Mouse (Mus musculus): ENCODE measurements at regions not wholly inside any gene's neighbourhood (a gene's known extent, or its start where the extent isn't known, plus 50 kb on each side); places are given as distances from the start of the nearest gene placed in this dataset.

- DNase-seq (ENCODE audit: low spot score in 2 of 2) = no peak
Observed at GRCm38 (mm10) chr12:70712322-70713024, 112.8 kb upstream of the Frmd6 start.

DNA sequence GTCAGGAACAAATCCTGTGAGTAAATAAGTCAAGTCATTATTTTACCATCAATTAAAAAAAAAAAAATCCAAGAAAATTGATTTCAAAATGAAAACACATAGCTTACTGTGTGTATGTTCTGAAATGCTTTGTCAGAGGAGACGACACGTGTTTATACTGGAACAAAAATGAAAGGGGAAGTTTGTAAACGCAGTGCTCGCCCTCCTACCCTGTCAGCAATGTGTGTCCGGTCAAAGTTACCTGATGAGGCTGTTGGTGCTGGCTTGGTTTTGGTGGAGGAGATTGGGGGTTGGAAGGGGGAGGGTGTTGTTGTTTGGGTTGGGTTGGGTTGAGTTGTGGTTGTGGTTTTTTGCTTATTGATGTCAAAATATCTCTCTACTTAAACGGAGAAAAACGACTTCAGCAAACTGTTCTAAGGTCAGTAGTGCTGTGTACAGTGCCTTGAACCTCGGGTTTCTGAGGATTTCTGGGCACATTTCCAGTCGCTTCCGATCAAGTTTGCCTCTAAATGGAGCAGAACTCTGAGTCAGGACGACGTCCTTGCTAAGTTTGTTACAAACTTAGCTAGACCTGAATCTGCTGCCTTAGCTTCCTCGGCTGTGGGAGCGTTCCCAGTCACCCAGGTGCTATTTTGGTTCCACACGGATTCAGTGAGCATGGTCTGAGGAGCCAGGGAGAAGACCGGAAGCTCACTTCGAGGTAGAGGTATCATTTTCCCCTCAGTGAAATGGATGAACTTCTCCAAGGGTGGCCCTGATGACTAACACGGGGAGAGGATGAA lies 111.6 kb upstream of the Frmd6 start:
- DNase-seq (ENCODE audit: low spot score in 2 of 2) = no peak

DNA sequence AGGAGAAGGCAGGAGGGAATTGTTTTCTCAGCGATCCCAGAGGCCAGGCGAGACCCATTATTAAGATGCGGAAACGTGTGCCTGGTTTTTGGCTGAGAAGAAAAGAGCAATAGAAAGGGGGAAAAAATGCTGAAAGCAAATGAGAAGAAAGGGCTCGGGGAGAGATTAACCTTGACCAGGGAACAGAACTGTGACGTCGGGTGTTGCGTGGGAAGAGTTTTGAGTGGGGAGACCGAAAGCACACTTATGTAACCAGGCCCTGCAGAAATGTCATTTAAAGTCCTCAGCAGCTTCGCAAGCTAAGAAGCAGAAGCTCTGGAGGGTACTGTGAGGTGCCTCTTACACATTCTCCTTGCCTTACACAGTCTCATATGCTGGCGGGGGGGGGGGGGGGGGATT lies 111.0 kb upstream of the Frmd6 start:
- DNase-seq (ENCODE audit: low spot score in 2 of 2) = no peak

- DNase-seq (ENCODE audit: low spot score in 2 of 2) = no peak
Observed at GRCm38 (mm10) chr12:70715836-70716235, 109.5 kb upstream of the Frmd6 start.

- no peak for DNase-seq (ENCODE audit: low spot score in 2 of 2)
Observed at GRCm38 (mm10) chr12:70718602-70719001, 106.7 kb upstream of the Frmd6 start.

DNA sequence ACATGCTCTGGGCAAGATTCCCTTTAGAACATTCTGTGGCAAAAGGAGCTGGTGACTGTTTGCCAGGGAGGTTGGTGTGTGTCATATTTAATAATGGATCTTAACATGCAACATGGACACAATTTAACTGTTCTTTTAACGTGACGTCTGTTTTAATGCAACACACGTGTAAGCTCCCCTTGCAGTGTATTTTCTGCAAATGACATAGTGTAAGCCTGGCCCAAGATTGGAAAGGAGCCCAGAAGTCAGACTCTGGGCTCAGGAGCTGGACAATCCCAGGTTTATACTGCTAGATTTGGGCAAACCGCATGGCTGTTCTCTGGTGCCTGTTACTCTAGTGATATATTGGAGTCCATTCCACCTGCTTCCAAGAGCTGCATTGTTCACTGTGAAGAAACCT lies 106.1 kb upstream of the Frmd6 start:
- DNase-seq (ENCODE audit: low spot score in 2 of 2) = no peak

- DNase-seq (ENCODE audit: low spot score in 2 of 2) = no peak
Observed at GRCm38 (mm10) chr12:70720178-70720894, 105.0 kb upstream of the Frmd6 start.

DNA sequence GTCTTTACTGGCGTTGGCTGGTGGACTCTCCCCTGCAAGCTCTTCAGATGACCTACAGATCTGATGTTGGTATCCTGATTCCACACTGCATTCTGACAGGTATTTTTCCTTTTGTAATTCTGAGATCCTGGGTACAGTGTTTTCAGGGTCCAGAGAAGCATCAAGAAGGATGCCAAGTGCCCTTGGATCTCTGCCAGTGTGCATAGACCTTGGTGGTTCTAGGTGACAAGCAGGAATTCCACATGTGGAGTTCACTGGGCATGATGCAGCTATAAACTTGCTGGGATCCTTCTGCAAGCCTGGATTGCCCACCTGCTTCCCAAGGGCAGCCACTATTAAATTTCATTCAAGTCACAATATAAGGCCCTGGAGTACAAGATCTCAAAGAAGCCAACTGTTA lies 100.0 kb upstream of the Frmd6 start:
- no peak for DNase-seq (ENCODE audit: low spot score in 2 of 2)

GRCm38 (mm10) chr12:70727496-70728259 lies 97.6 kb upstream of the Frmd6 start:
- peak; percentile 43 to 46 for DNase-seq (ENCODE audit: low spot score in 2 of 2)

GRCm38 (mm10) chr12:70728407-70728806 lies 96.9 kb upstream of the Frmd6 start:
- no peak for DNase-seq (ENCODE audit: low spot score in 2 of 2)

DNA sequence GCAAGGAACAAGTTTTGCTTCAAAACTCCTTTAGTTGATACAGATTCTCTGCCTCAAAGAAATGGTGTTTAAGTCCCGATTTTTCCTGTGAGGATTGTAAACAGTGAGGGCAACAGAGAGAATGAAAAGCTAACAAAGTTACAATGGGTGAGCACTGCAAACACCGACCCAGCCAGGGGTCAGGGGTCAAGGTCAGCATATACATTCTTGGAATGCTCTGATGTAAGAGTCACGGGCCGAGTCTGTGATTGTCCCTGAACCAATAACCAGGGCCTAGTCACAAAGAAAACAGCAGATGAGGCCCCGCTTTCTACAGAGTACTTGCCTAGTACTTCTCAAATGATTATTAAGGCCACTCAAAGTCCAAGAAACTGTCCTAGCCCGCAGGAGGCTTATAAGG lies 95.4 kb upstream of the Frmd6 start:
- no peak for DNase-seq (ENCODE audit: low spot score in 2 of 2)

DNA sequence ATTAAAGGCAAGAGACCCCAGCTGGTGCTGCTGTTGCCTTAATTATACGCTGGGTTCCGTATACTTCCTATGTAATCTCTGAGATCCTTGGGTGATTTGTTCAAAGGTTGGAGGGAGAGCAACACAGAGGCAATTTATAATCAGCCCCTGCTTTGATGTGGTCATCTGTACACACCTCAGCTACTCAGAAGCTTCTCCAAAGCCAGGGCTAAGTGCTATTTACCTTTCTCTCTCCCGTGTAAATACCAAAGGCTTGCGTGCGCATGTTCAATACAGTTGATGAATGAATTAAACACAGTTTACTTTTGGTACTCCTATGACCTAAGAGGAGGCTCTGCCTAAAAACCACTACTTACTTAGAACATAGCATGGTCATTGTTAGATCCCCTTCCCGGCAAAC lies 93.8 kb upstream of the Frmd6 start:
- no peak for DNase-seq (ENCODE audit: low spot score in 2 of 2)

DNA sequence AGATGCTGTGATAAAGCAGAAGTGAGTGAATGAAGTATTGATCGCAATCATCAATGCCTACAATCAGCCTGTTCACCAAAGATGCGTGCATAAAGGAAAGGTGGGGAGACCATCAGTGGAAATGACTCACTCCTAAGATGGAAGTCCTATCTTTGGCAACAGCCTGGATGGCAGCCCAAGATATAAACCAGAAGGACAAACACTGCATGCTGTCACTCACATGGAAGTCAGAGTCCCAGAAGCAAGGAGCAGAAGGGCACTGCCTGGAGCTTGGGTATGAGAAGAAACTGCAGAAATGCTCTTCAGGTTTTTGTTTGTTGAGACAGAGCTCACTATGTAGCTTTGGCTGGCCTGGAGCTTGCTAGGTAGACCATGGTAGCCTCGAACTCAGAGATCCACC lies 92.7 kb upstream of the Frmd6 start:
- DNase-seq (ENCODE audit: low spot score in 2 of 2) = no peak

- DNase-seq (ENCODE audit: low spot score in 2 of 2) = no peak
Observed at GRCm38 (mm10) chr12:70738554-70738953, 86.8 kb upstream of the Frmd6 start.

DNA sequence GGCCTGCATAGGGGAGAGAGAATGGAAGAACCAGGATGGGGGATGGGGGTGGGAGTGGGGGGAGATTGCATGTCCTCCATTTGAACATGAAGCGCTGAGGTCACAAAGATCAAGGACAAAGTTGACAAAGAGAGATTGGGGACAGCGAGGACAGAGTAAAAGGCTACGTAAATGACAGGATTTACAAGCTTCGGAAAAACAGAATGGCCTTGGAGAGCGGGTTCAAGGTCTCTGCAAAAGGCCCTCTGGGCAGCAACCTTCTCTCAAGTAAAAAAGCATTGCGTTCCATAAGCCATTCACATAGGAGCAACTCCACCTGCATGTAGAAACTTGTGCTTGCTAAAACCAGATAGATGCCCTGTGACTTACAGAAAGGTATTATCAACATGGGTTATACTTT lies 86.0 kb upstream of the Frmd6 start:
- no peak for DNase-seq (ENCODE audit: low spot score in 2 of 2)

DNA sequence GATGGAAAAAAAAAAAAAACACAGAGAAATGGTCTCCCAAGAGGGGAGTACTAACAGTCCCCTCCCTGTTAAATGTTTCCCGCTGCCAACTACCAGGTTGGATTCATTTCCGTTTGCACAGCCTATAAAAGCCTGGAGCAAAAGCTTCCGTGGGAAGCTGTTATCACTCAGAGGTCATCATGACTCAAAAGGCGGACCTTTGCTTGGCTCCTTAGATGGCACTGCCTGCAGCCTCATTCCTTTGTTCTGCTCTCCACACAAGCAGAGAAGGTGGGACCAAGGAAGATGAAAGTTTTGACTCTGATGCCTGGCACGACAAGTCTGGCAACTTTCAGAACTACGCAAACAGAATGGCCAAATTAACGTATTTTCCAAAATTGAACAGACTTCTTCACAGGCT lies 85.5 kb upstream of the Frmd6 start:
- no peak for DNase-seq (ENCODE audit: low spot score in 2 of 2)

- DNase-seq (ENCODE audit: low spot score in 2 of 2) = no peak
Observed at GRCm38 (mm10) chr12:70742836-70743235, 82.5 kb upstream of the Frmd6 start.

- DNase-seq (ENCODE audit: low spot score in 2 of 2) = no peak
Observed at GRCm38 (mm10) chr12:70745681-70746080, 79.6 kb upstream of the Frmd6 start.

DNA sequence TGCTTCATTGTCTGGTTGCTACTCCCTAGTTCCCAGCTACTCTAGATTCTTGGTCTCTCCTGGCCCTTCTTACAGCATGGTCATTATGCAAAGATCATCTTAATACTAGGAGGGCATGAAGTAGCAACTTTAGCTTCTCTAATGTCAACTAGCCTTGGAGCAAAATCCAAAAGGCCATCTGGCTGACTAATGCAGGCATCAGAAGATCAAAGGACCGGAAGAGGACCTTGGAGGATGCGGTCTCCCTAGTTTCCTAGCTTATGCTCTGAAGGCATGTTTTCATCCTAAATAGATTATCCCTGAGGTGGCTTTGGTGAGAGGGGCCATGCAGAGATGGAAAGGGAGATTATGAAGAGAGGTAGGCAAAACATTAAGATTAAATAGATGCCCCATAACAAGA lies 75.7 kb upstream of the Frmd6 start:
- DNase-seq (ENCODE audit: low spot score in 2 of 2) = no peak

DNA sequence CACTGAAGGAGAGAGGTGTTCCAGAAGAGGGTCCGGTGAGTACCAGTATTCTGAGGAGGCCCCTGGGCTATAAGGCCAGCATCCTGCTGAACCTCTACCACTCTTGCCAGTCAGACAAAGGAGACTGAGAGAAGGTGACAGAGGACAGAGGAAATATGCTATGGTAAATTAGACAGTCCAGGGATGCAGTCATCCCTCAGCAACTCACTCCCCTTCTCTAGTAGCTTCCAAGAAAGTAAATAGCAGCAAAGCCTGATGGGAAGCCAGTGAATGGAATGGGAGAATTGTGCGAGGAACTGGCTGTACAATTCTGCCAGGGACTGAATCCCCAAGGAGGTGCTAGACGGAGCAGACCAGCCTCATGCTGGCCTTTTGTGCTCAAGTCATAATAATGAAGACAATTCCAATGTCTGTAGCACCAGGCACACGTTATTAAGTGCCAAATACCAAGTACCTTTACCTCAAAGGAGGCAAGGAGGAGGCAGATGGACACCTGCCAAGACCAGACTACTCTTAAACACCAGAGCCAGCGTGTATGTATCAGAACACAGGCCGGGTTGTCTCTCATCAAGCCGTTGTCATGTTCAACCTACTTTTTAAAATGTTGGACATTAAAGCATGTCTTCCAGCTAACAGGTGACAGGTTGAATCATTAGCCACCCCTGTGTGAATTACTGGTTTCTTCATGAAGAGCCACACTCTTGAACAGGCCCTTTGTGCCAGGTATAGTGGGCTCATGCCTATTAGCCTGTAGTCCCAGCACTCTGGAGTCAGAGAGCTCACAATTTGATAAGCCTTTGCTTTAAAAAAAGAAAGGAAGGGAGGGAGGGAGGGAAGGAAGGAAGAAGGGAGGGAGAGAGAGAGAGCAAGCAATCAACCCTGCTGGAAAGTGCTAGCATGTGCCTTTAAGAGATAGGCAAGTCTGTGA lies 74.4 kb upstream of the Frmd6 start:
- DNase-seq (ENCODE audit: low spot score in 2 of 2) = peak in 1 of 2 experiments; percentile 20

All from heart, adult 9 months (tissue).